Mouse (Mus musculus): ENCODE measurements at regions not wholly inside any gene's neighbourhood (a gene's known extent, or its start where the extent isn't known, plus 50 kb on each side); places are given as distances from the start of the nearest gene placed in this dataset.

GRCm38 (mm10) chr15:36427334-36427733 is 580.2 kb downstream of the Zfp706 start:
- DNase-seq (ENCODE audit: extremely low spot score), result no peak

DNA sequence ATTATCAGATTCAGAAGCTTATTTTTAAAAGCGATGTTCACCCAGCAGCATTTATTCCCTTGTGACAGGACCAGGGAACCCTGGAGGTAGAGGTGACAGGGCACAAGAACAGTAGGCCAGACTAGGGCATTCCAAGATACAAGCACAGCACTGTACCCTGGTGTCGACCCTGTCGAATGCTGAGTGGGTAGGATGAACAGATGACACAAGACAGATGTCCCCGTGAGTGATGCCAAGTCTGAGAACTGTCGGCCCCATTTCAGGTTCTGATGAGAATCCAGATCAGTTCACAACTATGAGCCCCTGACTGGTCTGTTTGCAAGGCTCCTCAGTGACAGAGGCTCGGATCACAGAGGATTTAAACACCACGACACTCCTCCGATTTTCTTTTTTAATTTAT is 581.7 kb downstream of the Zfp706 start:
- DNase-seq (ENCODE audit: extremely low spot score), result no peak

- DNase-seq (ENCODE audit: extremely low spot score), result no peak
Measured at GRCm38 (mm10) chr15:36424047-36424446, 583.5 kb downstream of the Zfp706 start.

GRCm38 (mm10) chr15:36422781-36423180 is 584.8 kb downstream of the Zfp706 start:
- DNase-seq (ENCODE audit: extremely low spot score), result no peak

- no peak for DNase-seq (ENCODE audit: extremely low spot score)
Measured at GRCm38 (mm10) chr15:36419943-36420480, 587.6 kb downstream of the Zfp706 start.

DNA sequence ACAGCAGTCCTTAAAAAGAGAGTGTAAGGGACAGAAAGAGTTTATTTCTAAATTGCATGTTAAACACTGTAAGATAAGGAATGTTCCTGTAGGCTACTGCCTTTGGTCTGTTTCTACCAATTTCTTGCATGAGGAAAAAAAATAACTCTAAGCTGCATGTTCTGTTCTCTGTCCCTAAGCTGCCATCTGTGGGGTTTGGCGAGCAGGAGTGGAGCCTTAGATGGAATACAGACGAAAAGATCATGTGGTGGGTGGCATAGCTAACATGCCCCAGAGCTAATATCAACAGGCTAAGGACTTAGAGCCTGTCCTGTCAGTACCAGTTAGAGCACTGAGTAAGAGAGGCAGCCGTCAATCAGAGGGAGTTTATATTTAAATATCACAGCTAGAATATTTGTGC is 590.1 kb downstream of the Zfp706 start:
- DNase-seq (ENCODE audit: extremely low spot score), result no peak

GRCm38 (mm10) chr15:36415552-36416249 is 591.9 kb downstream of the Zfp706 start:
- DNase-seq (ENCODE audit: extremely low spot score), result no peak

GRCm38 (mm10) chr15:36412016-36412415 is 595.6 kb downstream of the Zfp706 start:
- no peak for DNase-seq (ENCODE audit: extremely low spot score)

DNA sequence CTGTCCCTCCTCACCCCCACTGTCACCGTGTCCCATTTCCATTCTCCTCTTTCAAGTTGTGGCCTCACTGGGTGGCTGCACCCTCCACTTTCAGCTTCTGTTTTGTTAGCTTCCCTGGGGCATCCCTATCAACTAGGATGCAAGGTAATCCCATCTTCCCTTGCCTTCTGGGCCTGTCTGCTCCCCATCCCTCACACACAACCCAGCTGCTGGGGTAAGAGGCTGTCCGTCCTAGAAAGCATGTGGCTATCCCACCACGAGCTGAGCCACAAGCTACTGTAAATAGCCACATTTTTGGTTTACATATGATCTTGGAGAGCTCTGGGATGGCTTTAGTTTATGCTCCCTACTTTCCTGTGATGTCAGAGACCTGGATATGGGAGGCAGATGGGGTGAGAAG is 602.1 kb downstream of the Zfp706 start:
- DNase-seq (ENCODE audit: extremely low spot score), result no peak

- no peak for DNase-seq (ENCODE audit: extremely low spot score)
Measured at GRCm38 (mm10) chr15:36403336-36404119, 604.0 kb downstream of the Zfp706 start.

GRCm38 (mm10) chr15:36402051-36402450 is 605.5 kb downstream of the Zfp706 start:
- DNase-seq (ENCODE audit: extremely low spot score), result no peak

DNA sequence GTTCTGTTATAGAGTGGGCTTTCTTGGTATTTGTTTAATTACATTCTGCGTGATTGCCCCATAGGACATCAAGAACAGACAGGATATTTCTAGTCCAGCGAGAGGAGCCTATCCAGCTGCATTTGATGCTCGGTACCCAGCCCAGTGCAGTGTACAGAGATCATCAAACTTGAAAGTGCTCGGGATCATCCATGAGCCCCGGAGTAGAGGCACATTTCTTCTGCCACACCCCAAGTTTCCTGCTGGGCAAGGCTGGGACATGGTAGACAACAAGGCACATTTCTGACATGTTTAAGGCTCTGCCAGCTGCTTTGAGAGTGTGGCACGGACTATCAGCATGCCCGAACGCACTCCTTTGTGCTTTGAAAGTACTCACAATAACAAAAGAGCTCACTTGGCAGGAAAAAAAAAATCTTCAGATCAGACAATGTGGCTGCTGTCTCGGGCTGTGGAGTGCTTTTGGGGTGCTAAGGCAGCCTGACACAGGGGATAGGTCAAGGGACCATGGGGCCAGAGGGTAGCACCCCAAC is 607.2 kb downstream of the Zfp706 start:
- DNase-seq (ENCODE audit: extremely low spot score), result no peak

DNA sequence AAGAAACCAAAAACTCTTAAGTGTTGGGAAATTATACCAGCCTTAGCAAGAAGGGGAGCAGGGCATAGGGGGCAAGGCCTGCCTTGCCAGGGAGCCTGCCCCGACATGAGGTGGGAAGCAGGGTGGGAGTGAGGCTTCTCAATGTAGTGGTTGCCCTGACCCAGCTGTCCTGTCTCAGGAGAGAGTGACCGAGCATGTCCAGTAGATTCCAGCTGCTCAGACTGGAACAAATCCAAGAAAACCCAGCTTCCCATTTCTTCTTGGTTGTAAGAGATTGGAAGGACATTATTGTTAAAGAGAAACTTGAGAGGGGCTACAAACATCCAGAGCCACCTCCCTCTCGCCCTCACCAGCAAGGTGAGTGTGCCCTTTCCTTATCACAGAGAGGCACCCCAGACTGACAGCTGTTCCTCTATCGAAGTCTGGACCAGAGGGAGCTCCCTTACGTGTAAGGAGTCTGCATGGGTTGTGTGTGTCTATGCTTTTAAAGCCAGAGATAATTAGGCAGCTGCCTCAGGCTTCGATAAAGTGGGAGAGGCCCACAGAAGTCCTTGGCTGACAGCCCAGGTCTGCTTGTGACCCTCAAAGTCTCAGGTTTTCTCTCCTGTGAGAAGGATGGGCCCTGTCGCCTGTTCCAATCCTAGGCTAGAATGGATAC is 608.1 kb downstream of the Zfp706 start:
- DNase-seq (ENCODE audit: extremely low spot score), result no peak

DNA sequence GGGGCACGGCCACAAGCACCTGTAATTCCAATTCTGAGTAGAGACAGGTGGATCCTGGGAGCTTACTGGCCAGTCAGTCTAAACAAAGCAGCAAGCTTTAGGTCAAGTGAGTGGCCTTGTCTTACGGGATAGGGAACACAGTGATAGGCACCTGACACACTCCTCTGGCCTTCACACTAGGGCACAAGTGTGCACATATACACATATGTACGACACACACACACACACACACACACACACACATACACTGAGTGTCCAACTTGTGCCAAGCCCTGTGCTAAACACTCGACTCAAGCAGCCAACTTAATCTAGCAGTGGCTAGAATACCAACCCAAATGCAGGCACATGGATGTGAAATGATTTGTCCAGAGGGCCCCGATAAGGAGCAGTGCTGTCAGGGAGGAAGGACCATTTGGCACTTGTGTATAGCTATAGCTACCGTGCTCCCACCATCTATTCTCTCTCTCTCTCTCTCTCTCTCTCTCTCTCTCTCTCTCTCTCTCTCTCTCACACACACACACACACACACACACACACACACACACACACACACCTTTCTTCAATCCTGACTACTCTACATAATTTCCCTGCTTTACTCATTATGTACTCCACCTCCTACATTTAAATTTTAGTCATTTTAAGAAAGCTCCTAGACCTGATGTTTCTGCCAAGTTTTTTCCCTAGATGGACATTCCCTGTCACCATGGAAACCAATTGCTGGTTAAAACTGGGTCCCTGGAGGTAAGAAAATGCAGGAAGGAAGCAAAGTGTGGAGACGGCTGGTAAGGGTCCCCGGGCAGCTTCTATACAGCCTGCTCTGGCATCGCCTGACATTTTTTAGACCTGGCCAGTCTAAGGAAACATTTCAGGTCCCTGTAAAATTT is 609.2 kb downstream of the Zfp706 start:
- no peak for DNase-seq (ENCODE audit: extremely low spot score)

GRCm38 (mm10) chr15:36396791-36397190 is 610.8 kb downstream of the Zfp706 start:
- DNase-seq (ENCODE audit: extremely low spot score), result no peak

- DNase-seq (ENCODE audit: extremely low spot score), result no peak
Measured at GRCm38 (mm10) chr15:36396245-36396644, 611.3 kb downstream of the Zfp706 start.

DNA sequence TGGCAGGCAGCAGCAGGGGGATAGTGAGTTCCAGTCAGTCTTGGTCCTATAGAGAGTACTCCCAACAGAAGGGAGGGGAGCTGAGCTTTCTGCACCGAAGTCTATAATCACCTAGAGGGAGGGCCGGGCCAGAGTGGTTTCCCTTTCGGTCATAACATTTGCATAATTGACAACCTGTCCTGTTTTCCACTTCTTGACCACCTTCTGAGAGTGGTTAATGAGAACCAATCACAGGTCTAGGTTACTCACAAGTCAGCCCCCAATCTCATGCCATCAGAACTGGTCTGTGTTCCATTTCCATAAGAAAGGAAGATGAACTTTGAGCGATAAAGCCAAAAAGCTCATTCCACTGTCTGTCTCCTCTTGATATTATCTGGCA is 611.9 kb downstream of the Zfp706 start:
- DNase-seq (ENCODE audit: extremely low spot score), result no peak

- no peak for DNase-seq (ENCODE audit: extremely low spot score)
Measured at GRCm38 (mm10) chr15:36394914-36395671, 612.5 kb downstream of the Zfp706 start.

GRCm38 (mm10) chr15:36389775-36390174 is 617.8 kb downstream of the Zfp706 start:
- no peak for DNase-seq (ENCODE audit: extremely low spot score)

DNA sequence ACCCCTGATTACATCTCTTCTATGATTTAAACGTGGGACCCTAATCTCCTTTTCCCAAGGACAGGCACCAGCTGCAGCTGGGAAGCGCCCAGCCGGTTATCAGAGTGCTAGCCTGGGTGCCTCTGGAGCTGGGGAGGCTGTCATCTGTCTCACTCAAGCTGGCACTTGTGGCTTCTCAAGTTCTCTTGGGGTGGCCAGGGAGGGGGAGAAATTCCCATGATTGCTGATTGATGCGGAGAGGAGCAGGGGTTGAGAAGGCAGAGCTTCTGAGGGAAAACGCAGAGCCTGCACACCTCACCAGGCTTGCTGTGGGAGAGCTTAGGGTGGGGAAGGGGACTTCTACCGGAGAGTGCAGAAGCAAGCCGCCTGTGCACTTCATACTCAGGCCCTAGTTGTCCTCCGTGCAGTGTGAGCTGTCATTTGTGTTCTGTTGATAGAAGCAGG is 626.3 kb downstream of the Zfp706 start:
- DNase-seq (ENCODE audit: extremely low spot score), result peak; percentile 52
